Mouse (Mus musculus): ENCODE data around the gene Tulp3.

GRCm38 (mm10) chr6:128361901-128362300 is 6.2 kb upstream of the Tulp3 start:
- TF ChIP-seq CTCF (IDR thresholded peaks at IDR 0.05; ENCODE audit: borderline replicate concordance, control insufficient read depth, extremely low read depth, insufficient read depth, low read length, poor library complexity) (no peak), POLR2A (IDR thresholded peaks at IDR 0.05; ENCODE audit: control insufficient read depth, extremely low read depth, insufficient read depth, low read length, poor library complexity) (no peak)
